Mouse (Mus musculus) lung, postnatal 14 days (tissue): ENCODE measurements at regions not wholly inside any gene's neighbourhood (a gene's known extent, or its start where the extent isn't known, plus 50 kb on each side); places are given as distances from the start of the nearest gene placed in this dataset.

Experiments used
- DNase-seq: peaks from one replicate; pipeline ENCODE4 v3.0.0; 2021

- no peak for DNase-seq
Measured at GRCm38 (mm10) chr1:39102126-39102905, 91.2 kb upstream of the Npas2 start.

- DNase-seq, result no peak
Measured at GRCm38 (mm10) chr1:39102989-39103910, 90.3 kb upstream of the Npas2 start.

DNA sequence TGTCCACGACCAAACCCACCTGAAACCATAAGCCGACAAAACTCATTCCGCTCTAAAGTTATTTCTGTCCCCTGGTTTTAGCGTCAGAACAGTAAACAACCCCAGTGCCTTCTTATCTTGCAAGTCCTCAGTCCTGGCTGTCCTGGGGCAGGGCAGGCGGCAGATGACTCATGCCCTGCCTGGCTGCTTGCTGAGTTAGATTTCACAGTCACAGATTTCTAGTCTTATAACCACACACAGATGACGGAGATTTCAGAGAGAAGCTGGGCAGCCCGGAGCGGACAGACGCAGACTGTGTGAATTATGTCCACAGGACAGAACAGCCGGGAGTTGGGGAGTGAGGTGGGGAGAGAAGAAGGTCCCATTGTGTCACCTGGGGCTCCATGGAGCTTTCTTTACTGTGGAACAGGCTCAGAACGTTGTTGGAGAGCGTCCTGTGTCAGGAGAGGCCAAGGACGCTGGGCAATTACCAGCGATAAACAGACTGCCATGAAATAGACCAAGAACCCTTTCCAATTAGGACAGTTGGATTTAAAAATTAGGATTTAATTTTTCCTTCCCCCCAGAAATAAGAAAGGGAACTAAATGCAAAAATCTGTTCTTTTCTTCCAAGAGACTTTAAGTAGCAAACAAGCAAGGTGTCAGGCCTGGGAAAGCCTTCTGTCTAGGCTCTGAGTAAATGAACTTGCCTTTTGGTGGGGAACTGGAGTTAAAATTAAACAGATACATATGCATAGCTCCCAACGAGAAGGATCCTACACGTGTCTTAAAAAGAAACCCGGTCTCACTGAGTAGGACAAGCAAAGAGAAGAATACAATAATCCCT, 87.8 kb upstream of the Npas2 start:
- no peak for DNase-seq

GRCm38 (mm10) chr1:39106372-39106643, 87.2 kb upstream of the Npas2 start:
- no peak for DNase-seq

- DNase-seq, result no peak
Measured at GRCm38 (mm10) chr1:39106650-39107049, 86.9 kb upstream of the Npas2 start.

GRCm38 (mm10) chr1:39116319-39116718, 77.2 kb upstream of the Npas2 start:
- DNase-seq, result no peak

- DNase-seq, result no peak
Measured at GRCm38 (mm10) chr1:39122316-39123015, 71.1 kb upstream of the Npas2 start.

DNA sequence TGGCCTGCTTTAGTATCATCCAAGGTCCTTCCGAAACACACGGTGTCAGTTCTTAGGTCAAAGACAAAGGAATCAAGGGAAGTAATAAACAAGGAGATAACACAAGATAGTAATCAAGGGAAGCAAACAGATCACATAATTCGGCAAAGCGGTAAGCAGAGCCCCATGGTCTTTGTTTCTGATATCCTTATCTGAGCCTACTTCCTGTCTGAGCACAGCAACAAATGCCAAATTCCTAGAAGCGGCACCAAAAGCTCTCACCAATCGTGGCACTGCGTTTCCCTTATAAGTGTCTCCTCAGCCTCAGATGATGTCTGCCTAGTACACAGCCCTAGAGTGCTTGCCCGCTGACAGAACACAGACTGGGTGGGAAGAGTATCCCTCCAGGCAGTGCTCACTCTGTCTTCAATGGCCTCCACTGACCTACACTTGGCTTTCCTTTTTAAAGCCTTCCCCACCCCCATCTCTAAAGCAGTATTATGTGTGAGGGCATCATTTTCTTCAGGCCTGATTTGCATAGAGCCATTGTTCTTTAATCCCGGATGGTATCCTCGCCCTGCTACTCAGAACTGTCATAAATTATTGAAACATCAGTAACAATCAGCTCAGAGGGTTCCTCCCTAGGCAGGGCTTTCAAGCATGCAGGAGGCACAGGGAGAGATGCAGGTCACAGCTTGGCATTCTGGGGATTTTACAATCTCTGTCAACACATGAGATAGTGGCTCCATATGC, 70.3 kb upstream of the Npas2 start:
- no peak for DNase-seq

DNA sequence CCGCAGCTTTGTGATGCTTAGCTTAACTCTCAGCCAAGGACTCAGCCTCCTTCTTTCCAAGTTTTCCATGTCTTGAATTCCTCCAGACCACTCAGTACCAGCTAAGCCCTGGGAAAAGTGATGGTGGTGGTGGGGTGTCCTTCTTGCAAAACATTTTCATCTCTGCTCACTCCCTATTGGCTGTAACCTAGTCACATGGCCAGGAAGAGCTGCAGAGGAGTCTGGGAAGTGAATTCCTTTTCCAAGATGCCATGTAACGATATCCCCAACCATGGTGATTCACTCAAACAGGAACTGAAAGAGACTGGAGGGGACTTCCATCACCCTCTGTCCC, 69.8 kb upstream of the Npas2 start:
- no peak for DNase-seq

- DNase-seq, result no peak
Measured at GRCm38 (mm10) chr1:39134521-39134920, 59.0 kb upstream of the Npas2 start.

- DNase-seq, result no peak
Measured at GRCm38 (mm10) chr1:39143054-39143453, 50.5 kb upstream of the Npas2 start.

- no peak for DNase-seq
Measured at GRCm38 (mm10) chr1:39143626-39144025, 49.9 kb upstream of the Npas2 start.
